Mouse (Mus musculus) lung, postnatal 36 days (tissue): ENCODE data around the gene Olfr772.
"Not testable (repeated sequence)": the region's sequence is repeated elsewhere in the genome, so short reads cannot be mapped to it uniquely, and the experiment has no call there.

Source experiments
- DNase-seq: peaks from one replicate; pipeline ENCODE4 v3.0.0; 2022; ENCODE audit warnings: mixed read lengths

Gene Olfr772

DNA sequence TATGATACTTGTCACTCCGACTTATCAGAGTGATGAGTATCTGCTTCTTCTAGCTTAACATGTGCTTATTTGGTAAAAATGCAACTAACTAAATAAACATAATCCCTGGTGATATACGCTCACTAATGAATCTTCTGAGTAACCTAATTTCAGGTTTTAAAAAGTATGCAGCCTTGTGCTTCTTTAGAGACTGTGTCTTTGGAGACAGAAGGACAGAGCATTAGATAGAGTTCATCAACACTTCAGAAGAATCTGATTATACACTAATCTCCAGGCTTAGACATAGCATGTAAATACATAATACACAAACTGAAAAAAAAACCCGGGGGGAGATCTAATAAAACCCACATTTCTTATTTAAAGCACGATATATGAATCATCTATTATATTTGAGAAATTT is at the start of gene Olfr772:
Gene Olfr772, minus strand, starts transcription at position 101 of the 400 bp plus-strand sequence.
- DNase-seq = not testable (repeated sequence)

- DNase-seq = not testable (repeated sequence)
These were observed 9.6 kb upstream of the Olfr772 start, which contains the start of gene Olfr773 for GRCm38 (mm10) chr10:129187319-129187718. TSS of gene Olfr773 (minus strand) at chr10:129187419.

DNA sequence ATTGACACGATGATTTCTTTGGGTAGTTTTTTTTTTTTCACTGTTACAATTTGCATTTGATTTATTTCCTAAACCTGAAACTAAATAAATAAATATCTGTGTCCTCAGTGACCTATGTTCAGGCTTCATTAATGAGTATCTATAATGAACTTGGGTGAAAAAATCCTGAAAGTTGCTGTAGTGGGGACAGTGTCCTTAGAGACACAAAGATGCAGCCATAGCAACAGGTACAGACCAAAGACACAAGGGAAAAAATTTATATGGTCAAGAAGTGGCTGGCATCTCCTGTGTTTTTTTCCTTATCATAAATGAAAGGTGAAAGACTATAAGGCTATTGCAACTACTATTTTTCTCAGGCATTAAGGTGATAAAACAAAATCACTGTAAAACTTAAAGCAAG is 13.1 kb downstream of the Olfr772 start, which contains the start of gene Olfr771:
Gene Olfr771, minus strand, starts transcription at position 101 of the 400 bp plus-strand sequence.
- no peak for DNase-seq

- DNase-seq = no peak
These were observed 38.8 kb downstream of the Olfr772 start, which contains the start of gene Olfr770 for GRCm38 (mm10) chr10:129138898-129139297. TSS of gene Olfr770 (minus strand) at chr10:129138998.
